Mouse (Mus musculus): ENCODE data around the gene Map1a. TPM values are rescaled to one million over a fixed set of nuclear protein-coding genes. Genes with fewer than 3 reads are reported as not detected.

Map1a gene
- polyA plus RNA-seq, 1 experiment from 2014 or later, result 20.8 TPM

Other genes starting within 250 kb of the Map1a start
- not detected in 2 replicates for gene Tgm5, start 203.8 kb upstream of the Map1a start, polyA plus RNA-seq (2014; fragmentation: Nextera tagmentation; extraction: Ambion mirVana)
- not detected in 2 replicates for gene Tgm7, start 179.8 kb upstream of the Map1a start, polyA plus RNA-seq (2014; fragmentation: Nextera tagmentation; extraction: Ambion mirVana)
- 32.2 and 33.7 TPM in 2 replicates for gene Adal, start 149.2 kb upstream of the Map1a start, polyA plus RNA-seq (2014; fragmentation: Nextera tagmentation; extraction: Ambion mirVana)
- 20.8 and 25.3 TPM in 2 replicates for gene Lcmt2, start 148.9 kb upstream of the Map1a start, polyA plus RNA-seq (2014; fragmentation: Nextera tagmentation; extraction: Ambion mirVana)
- 61.8 and 69.9 TPM in 2 replicates for gene Tubgcp4, start 118.9 kb upstream of the Map1a start, polyA plus RNA-seq (2014; fragmentation: Nextera tagmentation; extraction: Ambion mirVana)
- gene Zscan29, start 118.5 kb upstream of the Map1a start, polyA plus RNA-seq (2014; fragmentation: Nextera tagmentation; extraction: Ambion mirVana), result 12.3 and 13.7 TPM in 2 replicates
- 132 and 164 TPM in 2 replicates for gene Trp53bp1, start 18.2 kb upstream of the Map1a start, polyA plus RNA-seq (2014; fragmentation: Nextera tagmentation; extraction: Ambion mirVana)
- gene Ppip5k1, start 65.8 kb downstream of the Map1a start, polyA plus RNA-seq (2014; fragmentation: Nextera tagmentation; extraction: Ambion mirVana), result 10.9 and 11.8 TPM in 2 replicates
- 8.5 and 9.2 TPM in 2 replicates for gene Ckmt1, start 68.1 kb downstream of the Map1a start, polyA plus RNA-seq (2014; fragmentation: Nextera tagmentation; extraction: Ambion mirVana)
- not detected in 2 replicates for gene Strc, start 97.6 kb downstream of the Map1a start, polyA plus RNA-seq (2014; fragmentation: Nextera tagmentation; extraction: Ambion mirVana)
- 470 and 556 TPM in 2 replicates for gene Pdia3, start 124.2 kb downstream of the Map1a start, polyA plus RNA-seq (2014; fragmentation: Nextera tagmentation; extraction: Ambion mirVana)
- 1.9 and 2.7 TPM in 2 replicates for gene Catsper2, start 124.2 kb downstream of the Map1a start, polyA plus RNA-seq (2014; fragmentation: Nextera tagmentation; extraction: Ambion mirVana)
- gene Ell3, start 154.7 kb downstream of the Map1a start, polyA plus RNA-seq (2014; fragmentation: Nextera tagmentation; extraction: Ambion mirVana), result 3.1 and 3.7 TPM in 2 replicates
- gene Serf2, start 159.6 kb downstream of the Map1a start, polyA plus RNA-seq (2014; fragmentation: Nextera tagmentation; extraction: Ambion mirVana), result 457 and 490 TPM in 2 replicates
- gene Hypk, start 163.7 kb downstream of the Map1a start, polyA plus RNA-seq (2014; fragmentation: Nextera tagmentation; extraction: Ambion mirVana), result 114 and 116 TPM in 2 replicates
- 0.46 and 0.80 TPM in 2 replicates for gene Serinc4, start 167.2 kb downstream of the Map1a start, polyA plus RNA-seq (2014; fragmentation: Nextera tagmentation; extraction: Ambion mirVana)
- 80.4 and 80.9 TPM in 2 replicates for gene Mfap1b, start 184.5 kb downstream of the Map1a start, polyA plus RNA-seq (2014; fragmentation: Nextera tagmentation; extraction: Ambion mirVana)
- gene Mfap1a, start 217.1 kb downstream of the Map1a start, polyA plus RNA-seq (2014; fragmentation: Nextera tagmentation; extraction: Ambion mirVana), result 30.9 and 31.5 TPM in 2 replicates
- 11.4 and 12.6 TPM in 2 replicates for gene Wdr76, start 217.1 kb downstream of the Map1a start, polyA plus RNA-seq (2014; fragmentation: Nextera tagmentation; extraction: Ambion mirVana)

Measured in hindbrain, embryonic 11.5 days (tissue).